ENCODE assay signal across 7 mouse cellular contexts in genomic region chrX:112312094-112312493, GRCm38 (mm10). TPM values are rescaled to one million over a fixed set of nuclear protein-coding genes. Genes with fewer than 3 reads are reported as not detected.
DNase-seq lines count a peak whose midpoint lies in the region; ATAC-seq and TF ChIP-seq lines count a peak whose summit lies in the region.

No protein-coding gene starts in this region.

- H3K9ac ChIP-seq in limb, embryonic 13.5 days, result peak overlapping the region; percentile 70; the same call in 1 of the 2 replicates
- no peak overlapping the region for H3K9ac ChIP-seq in neural tube, embryonic 15.5 days (replicated peaks)

- no peak for DNase-seq in lung, adult 2 months
- DNase-seq in lung, postnatal 10 days, result no peak
- DNase-seq in forebrain, embryonic 10.5 days (ENCODE audit: extremely low spot score, low spot score), result no peak
- no peak for DNase-seq in c-Kit-positive CD71-positive TER-119-positive erythroid progenitor cells, embryonic 14.5 days (ENCODE audit: low spot score)

- no peak for TF ChIP-seq POLR2A in lung, adult 2 months (IDR thresholded peaks at IDR 0.05; ENCODE audit: borderline replicate concordance, extremely low read depth, low read depth, low read length)

- no peaks in the 10 kb centered on the region for H3K36me3 ChIP-seq in forebrain, embryonic 10.5 days (replicated peaks)
- no peaks in the 10 kb centered on the region for H3K36me3 ChIP-seq in limb, embryonic 13.5 days
- H3K36me3 ChIP-seq in neural tube, embryonic 15.5 days, result no peaks in the 10 kb centered on the region

- H3K4me2 ChIP-seq in limb, embryonic 13.5 days (replicated peaks), result peak overlapping the region; percentile 61
- H3K4me2 ChIP-seq in neural tube, embryonic 15.5 days, result peak overlapping the region; percentile 54

- peak overlapping the region; percentile 72 for H3K4me3 ChIP-seq in lung, adult 2 months (replicated peaks; ENCODE audit: extremely low read depth, low read depth, low read length)
- peak overlapping the region; percentile 63 for H3K4me3 ChIP-seq in forebrain, embryonic 10.5 days
- peak overlapping the region; percentile 58 for H3K4me3 ChIP-seq in limb, embryonic 13.5 days
- H3K4me3 ChIP-seq in neural tube, embryonic 15.5 days (replicated peaks), result peak overlapping the region; percentile 54

- H3K9me3 ChIP-seq in forebrain, embryonic 10.5 days, result no peaks in the 10 kb centered on the region
- H3K9me3 ChIP-seq in limb, embryonic 13.5 days, result no peaks in the 10 kb centered on the region
- H3K9me3 ChIP-seq in neural tube, embryonic 15.5 days (replicated peaks), result no peaks in the 10 kb centered on the region

- no peaks in the 10 kb centered on the region for H3K27me3 ChIP-seq in forebrain, embryonic 10.5 days (ENCODE audit: poor library complexity, severe bottlenecking)
- no peaks in the 10 kb centered on the region for H3K27me3 ChIP-seq in limb, embryonic 13.5 days
- no peaks in the 10 kb centered on the region for H3K27me3 ChIP-seq in neural tube, embryonic 15.5 days (replicated peaks)

- 61% methylated on average over 1 of the region's 1 CpGs for WGBS in lung, adult 2 months
- 67% methylated on average over 1 of the region's 1 CpGs for WGBS in forebrain, embryonic 10.5 days
- WGBS in limb, embryonic 13.5 days, result 46% methylated on average over 1 of the region's 1 CpGs
- WGBS in neural tube, embryonic 15.5 days, result 59% methylated on average over 1 of the region's 1 CpGs

- no peak for ATAC-seq in limb, embryonic 13.5 days (ENCODE audit: low FRiP score, low read depth)
- no peak for ATAC-seq in neural tube, embryonic 15.5 days (ENCODE audit: low FRiP score)
- no peak for ATAC-seq in erythroid progenitor cell, adult 5-6 weeks (replicated peaks; ENCODE audit: low FRiP score, poor library complexity, severe bottlenecking)

- no peak for TF ChIP-seq CTCF in lung, adult 2 months (IDR thresholded peaks at IDR 0.05; ENCODE audit: insufficient read depth, low read length)

- H3K4me1 ChIP-seq in lung, adult 2 months (ENCODE audit: control insufficient read depth, insufficient read depth, low read length), result no peaks in the 10 kb centered on the region
- H3K4me1 ChIP-seq in forebrain, embryonic 10.5 days, result no peaks in the 10 kb centered on the region
- no peaks in the 10 kb centered on the region for H3K4me1 ChIP-seq in limb, embryonic 13.5 days
- H3K4me1 ChIP-seq in neural tube, embryonic 15.5 days, result peaks cover 2% of the 10 kb centered on the region; the same call in 1 of the 2 replicates

- H3K27ac ChIP-seq in forebrain, embryonic 10.5 days, result no peak overlapping the region
- no peak overlapping the region for H3K27ac ChIP-seq in limb, embryonic 13.5 days
- H3K27ac ChIP-seq in neural tube, embryonic 15.5 days (replicated peaks), result no peak overlapping the region

RNA-seq across cellular contexts. Expression of gene Apool, which starts 1.0 kb away (rescaled TPM):
- polyA plus RNA-seq in lung, adult 2 months (2012; rRNA removed), result 1.7 and 3.8 TPM in 2 replicates
- 69.5 and 70.6 TPM in 2 replicates for polyA plus RNA-seq in forebrain, embryonic 10.5 days (2016; fragmentation: Nextera tagmentation; extraction: Ambion mirVana)
- polyA plus RNA-seq in limb, embryonic 13.5 days (2015; fragmentation: Nextera tagmentation; extraction: Ambion mirVana), result 65.3 and 65.8 TPM in 2 replicates
- polyA plus RNA-seq in neural tube, embryonic 15.5 days (2015; fragmentation: Nextera tagmentation; extraction: Ambion mirVana), result 18.5 and 23.2 TPM in 2 replicates
- total RNA-seq in erythroid progenitor cell, adult 5-6 weeks (2015; ENCODE audit: low replicate concordance), result 10.1 and 14.7 TPM in 2 replicates
- total RNA-seq in erythroid progenitor cell, adult 5-6 weeks (2017; ENCODE audit: low replicate concordance), result 0.83 and 7.1 TPM in 2 replicates
